Mouse (Mus musculus) G1E (cell line): ENCODE results near the gene Nhsl2. TPM values are rescaled to one million over a fixed set of nuclear protein-coding genes. Genes with fewer than 3 reads are reported as not detected.

Experiments
- ATAC-seq: 2 replicates; pipeline ENCODE4 v1.8.0; 2016; ENCODE audit warnings: mild to moderate bottlenecking; ENCODE audit not compliant: insufficient number of reproducible peaks, poor library complexity, low FRiP score, severe bottlenecking; ENCODE audit errors: extremely low read depth
- DNase-seq: peaks from one replicate; pipeline ENCODE4 v3.0.0; 2012; ENCODE audit warnings: low spot score
- H3K27me3 ChIP-seq: 2 replicates; pipeline ENCODE4 v1.6.1; 2012; ENCODE audit warnings: mild to moderate bottlenecking, low read length, inconsistent platforms; ENCODE audit not compliant: insufficient read depth
- H3K36me3 ChIP-seq: replicated peaks from 2 replicates; pipeline ENCODE3; 2012; ENCODE audit warnings: mild to moderate bottlenecking, inconsistent platforms
- H3K4me1 ChIP-seq: 2 replicates; pipeline ENCODE4 v1.6.1; 2012; ENCODE audit warnings: low read depth, low read length, inconsistent platforms, mixed read lengths; ENCODE audit not compliant: insufficient read depth
- H3K4me3 ChIP-seq: 2 replicates; pipeline ENCODE4 v1.5.1; 2012; ENCODE audit warnings: low read depth, mild to moderate bottlenecking, inconsistent platforms, low read length, moderate library complexity, mixed read lengths
- H3K9me3 ChIP-seq: replicated peaks from 2 replicates; pipeline ENCODE4 v1.6.1; 2012; ENCODE audit warnings: inconsistent platforms
- CTCF ChIP-seq: IDR thresholded peaks from 2 replicates; pipeline ENCODE4 v1.5.1; 2012; ENCODE audit warnings: low read depth, low read length, inconsistent platforms, mixed read lengths
- GATA1 ChIP-seq: IDR thresholded peaks from 2 replicates; pipeline ENCODE4 v1.6.1; 2012; ENCODE audit warnings: borderline replicate concordance, low read length, inconsistent platforms, mixed read lengths
- GATA2 ChIP-seq: IDR thresholded peaks from 2 replicates; pipeline ENCODE4 v1.6.1; 2012; ENCODE audit warnings: low read depth, low read length, inconsistent platforms, borderline replicate concordance
- POLR2AphosphoS5 ChIP-seq: IDR thresholded peaks from 2 replicates; pipeline ENCODE4 v1.6.1; 2012; ENCODE audit warnings: low read depth, low read length, inconsistent platforms; ENCODE audit not compliant: insufficient replicate concordance
- TAL1 ChIP-seq: conservative IDR thresholded peaks from 2 replicates; pipeline ENCODE4 v1.6.1; 2012; ENCODE audit warnings: low read depth, low read length, inconsistent platforms, mixed read lengths
- polyA plus RNA-seq: library from polyadenylated mRNA; stranded (reverse); fragments of >175 nt; gene quantifications from 2 replicates; pipeline ENCODE4 v1.2.3, GENCODE M21; 2012
- total RNA-seq, 2 experiments: library from RNA; stranded (forward) in 1 of 2; stranded (reverse) in 1 of 2; fragments of 200-1000 nt in 1 of 2; fragments of >200 nt in 1 of 2; fragmentation: Nextera tagmentation in 1 of 2; gene quantifications; 2 replicates each; pipeline ENCODE4 v1.2.3; 2014 to 2017

The Nhsl2 gene
- total and polyA plus RNA-seq, 3 experiments = 0.02 to 0.05 TPM; not detected in 1

DNA sequence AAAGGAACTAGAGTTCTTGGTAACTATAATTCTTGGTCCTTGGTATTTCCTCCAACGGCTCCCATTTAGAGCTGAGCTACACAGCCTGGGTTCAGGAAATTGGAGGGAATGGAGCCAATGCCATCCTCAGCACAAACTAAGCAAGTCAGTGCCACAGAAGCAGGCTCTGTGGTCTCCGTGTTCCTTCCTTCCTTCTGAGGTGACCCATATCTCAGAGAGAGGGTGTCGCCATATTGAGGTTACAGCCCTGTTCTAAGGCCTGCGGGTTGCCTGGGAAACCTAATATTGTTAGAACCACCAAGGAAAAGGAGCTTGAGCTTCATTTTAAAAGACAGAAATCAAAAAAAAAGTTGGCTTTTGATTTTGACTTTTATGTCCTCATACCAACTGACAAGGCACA is 193.2 kb downstream of the Nhsl2 start:
- Histone ChIP-seq H3K4me3 (no peak overlapping the region), H3K4me1 (0 out of 2 replicates have a peak, but pooled peaks cover under 1% of the 10 kb centered on the region), H3K9me3 (no peaks in the 10 kb centered on the region), H3K27me3 (no peaks in the 10 kb centered on the region), H3K36me3 (no peaks in the 10 kb centered on the region)
- no peak for TF ChIP-seq POLR2AphosphoS5
- no peak for TF ChIP-seq GATA2
- TF ChIP-seq TAL1 = no peak
- TF ChIP-seq CTCF = no peak
- ATAC-seq (no peak), DNase-seq (no peak)

DNA sequence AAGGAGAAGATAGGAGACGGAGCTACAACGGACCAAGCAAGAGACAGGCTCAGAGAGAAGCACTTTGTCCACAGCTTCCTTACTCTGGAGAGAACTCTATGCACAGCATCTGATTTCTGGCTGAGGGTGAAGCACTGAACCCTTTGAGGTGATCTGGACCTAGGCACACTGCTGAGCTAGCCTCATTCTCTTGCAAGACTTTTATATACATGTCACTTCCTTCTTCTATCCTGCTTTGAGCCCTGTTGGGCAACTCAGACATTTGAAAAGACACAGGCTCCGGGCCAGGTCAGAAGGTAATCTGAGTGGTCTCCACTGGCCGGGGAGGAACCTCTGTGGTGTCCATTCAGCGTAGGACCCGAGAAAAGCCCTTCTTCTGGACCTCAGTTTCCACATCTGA is 201.4 kb downstream of the Nhsl2 start:
- no peaks in the 10 kb centered on the region for H3K27me3 ChIP-seq
- H3K9me3 ChIP-seq = no peaks in the 10 kb centered on the region
- ATAC-seq (no peak), DNase-seq (no peak)
- no peaks in the 10 kb centered on the region for H3K36me3 ChIP-seq
- H3K4me3 ChIP-seq = no peak overlapping the region
- H3K4me1 ChIP-seq = no peaks in the 10 kb centered on the region
- no peak for TF ChIP-seq GATA1
- no peak for TF ChIP-seq TAL1
- TF ChIP-seq GATA2 = no peak
- no peak for TF ChIP-seq POLR2AphosphoS5
- TF ChIP-seq CTCF = no peak

DNA sequence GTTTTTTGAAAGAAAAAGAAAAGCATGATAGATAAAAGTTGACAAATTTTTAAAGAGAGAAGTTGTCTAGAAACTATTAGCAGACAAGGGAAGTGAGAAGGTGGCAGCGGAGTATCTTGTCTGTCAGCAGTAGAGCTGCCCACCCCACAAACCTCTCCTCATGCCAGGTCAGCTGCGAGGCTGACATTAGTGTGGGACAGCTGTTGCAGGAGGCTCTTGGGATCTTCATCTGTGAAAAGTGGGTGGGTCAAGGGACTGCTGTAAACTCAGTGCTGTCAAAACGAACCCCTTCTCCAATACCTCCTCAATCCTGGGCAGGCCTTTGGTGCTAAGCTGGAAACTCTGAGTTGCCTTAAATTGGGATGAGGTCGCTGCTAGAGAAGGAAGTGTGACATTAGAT is 202.0 kb downstream of the Nhsl2 start:
- TF ChIP-seq CTCF (no peak), GATA1 (no peak), GATA2 (no peak), TAL1 (no peak), POLR2AphosphoS5 (no peak)
- Histone ChIP-seq H3K36me3 (no peaks in the 10 kb centered on the region), H3K9me3 (no peaks in the 10 kb centered on the region), H3K4me1 (no peaks in the 10 kb centered on the region), H3K4me3 (no peak overlapping the region), H3K27me3 (no peaks in the 10 kb centered on the region)
- ATAC-seq = no peak
- DNase-seq = no peak

DNA sequence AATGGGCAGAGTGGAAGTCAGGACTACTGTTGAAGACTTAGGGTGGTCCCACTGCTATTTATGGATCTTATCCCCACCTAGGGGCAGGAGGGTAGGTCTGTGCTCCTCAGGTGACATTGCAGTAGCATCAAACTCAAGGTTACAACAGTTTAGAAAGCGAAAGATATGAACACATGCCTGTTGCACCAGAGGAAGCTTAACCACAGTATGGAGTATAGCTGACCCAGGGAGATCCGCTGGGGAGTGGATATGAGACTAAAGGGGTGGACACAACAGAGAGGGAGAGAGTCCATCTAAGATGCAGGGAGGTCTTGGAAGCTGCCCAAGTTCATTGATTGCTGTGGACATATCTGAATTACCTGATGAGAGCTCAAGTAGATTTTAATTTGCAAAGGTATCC is 204.2 kb downstream of the Nhsl2 start:
- no peaks in the 10 kb centered on the region for H3K36me3 ChIP-seq
- TF ChIP-seq GATA1 = no peak
- TF ChIP-seq GATA2 = no peak
- no peak for TF ChIP-seq POLR2AphosphoS5
- TF ChIP-seq CTCF = no peak
- no peak for TF ChIP-seq TAL1
- H3K4me3 ChIP-seq = no peak overlapping the region
- no peak for DNase-seq
- no peaks in the 10 kb centered on the region for H3K4me1 ChIP-seq
- H3K9me3 ChIP-seq = no peaks in the 10 kb centered on the region
- no peaks in the 10 kb centered on the region for H3K27me3 ChIP-seq
- no peak for ATAC-seq

DNA sequence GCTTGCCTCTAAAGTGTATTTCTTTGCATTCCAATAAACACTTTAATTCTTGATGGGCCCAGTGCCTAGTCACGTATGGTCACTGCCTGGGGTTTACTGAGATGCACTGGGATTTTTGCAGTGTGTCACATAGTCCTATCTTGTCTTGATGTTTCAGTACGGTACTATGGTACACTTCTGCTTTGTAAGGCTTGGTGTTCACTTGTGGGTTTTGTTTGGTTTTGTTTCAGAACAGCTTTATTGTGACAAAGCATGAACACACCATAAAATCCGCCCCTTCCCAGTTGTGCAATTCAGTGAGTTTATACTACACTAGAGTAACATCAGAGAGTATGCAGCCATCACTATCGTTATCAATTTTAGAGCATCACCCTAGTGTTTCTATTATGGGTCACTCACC is 204.8 kb downstream of the Nhsl2 start:
- Histone ChIP-seq H3K9me3 (no peaks in the 10 kb centered on the region), H3K4me3 (no peak overlapping the region), H3K4me1 (no peaks in the 10 kb centered on the region), H3K27me3 (no peaks in the 10 kb centered on the region), H3K36me3 (no peaks in the 10 kb centered on the region)
- DNase-seq (no peak), ATAC-seq (no peak)
- no peak for TF ChIP-seq GATA2
- no peak for TF ChIP-seq TAL1
- no peak for TF ChIP-seq CTCF
- TF ChIP-seq POLR2AphosphoS5 = no peak
- no peak for TF ChIP-seq GATA1

DNA sequence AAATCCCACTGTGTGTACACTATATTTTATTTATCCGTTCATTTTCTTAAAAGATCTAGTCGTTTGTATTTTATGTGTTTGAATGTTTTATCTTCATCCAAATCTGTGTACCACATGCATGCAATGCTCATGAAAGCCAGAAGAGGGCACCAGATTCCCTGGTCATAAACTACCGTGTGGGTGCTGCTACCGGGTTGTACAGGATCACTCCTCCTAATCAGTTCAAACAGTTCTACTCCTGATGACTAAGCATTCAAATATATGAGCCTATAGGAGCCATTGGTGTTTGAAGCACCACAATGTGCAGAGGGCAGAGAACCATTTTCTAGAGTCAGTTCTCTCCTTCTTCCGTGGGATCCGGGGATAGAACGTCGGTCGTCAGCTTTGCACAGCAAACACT is 210.3 kb downstream of the Nhsl2 start:
- peak; percentile 40 for ATAC-seq
- no peak for TF ChIP-seq POLR2AphosphoS5
- TF ChIP-seq TAL1 = no peak
- no peak for TF ChIP-seq GATA1
- peak; percentile 6 for DNase-seq

DNA sequence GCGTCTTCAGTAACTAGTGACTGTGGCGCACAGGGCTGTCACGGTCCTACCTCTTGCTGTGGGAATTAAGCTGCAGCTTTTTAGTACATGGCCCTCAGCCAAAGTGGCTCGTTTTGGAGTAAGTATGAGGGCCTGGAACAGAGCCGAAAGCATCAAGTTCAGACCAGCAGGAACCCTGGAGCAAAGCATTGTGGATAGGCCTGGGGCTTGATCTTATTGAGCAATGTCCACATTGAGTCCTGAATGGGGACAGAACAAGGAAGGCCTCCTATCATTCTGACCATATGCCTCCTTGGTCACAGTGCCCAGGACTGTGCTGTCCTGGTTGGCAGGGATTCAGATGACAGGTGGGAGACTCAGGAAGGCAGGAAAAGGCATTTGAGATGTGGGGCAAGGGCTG is 211.1 kb downstream of the Nhsl2 start:
- ATAC-seq = no peak
- no peaks in the 10 kb centered on the region for H3K9me3 ChIP-seq
- H3K4me3 ChIP-seq = no peak overlapping the region
- TF ChIP-seq GATA1 (no peak), TAL1 (no peak), CTCF (no peak), POLR2AphosphoS5 (no peak), GATA2 (no peak)
- no peaks in the 10 kb centered on the region for H3K36me3 ChIP-seq
- H3K4me1 ChIP-seq = no peaks in the 10 kb centered on the region; the same call in 1 of the 2 replicates
- DNase-seq = no peak
- H3K27me3 ChIP-seq = no peaks in the 10 kb centered on the region

More for the DNA sequence above, 210.3 kb downstream of the Nhsl2 start:
- H3K4me1 ChIP-seq = no peaks in the 10 kb centered on the region; the same call in 1 of the 2 replicates
- no peaks in the 10 kb centered on the region for H3K9me3 ChIP-seq
- no peaks in the 10 kb centered on the region for H3K36me3 ChIP-seq
- no peaks in the 10 kb centered on the region for H3K27me3 ChIP-seq
- H3K4me3 ChIP-seq = no peak overlapping the region
